Mouse (Mus musculus): ENCODE results near the gene Cracr2a.
A peak's percentile ranks its signal among the peaks of the same experiment; 100 is the strongest.

Cracr2a gene

DNA sequence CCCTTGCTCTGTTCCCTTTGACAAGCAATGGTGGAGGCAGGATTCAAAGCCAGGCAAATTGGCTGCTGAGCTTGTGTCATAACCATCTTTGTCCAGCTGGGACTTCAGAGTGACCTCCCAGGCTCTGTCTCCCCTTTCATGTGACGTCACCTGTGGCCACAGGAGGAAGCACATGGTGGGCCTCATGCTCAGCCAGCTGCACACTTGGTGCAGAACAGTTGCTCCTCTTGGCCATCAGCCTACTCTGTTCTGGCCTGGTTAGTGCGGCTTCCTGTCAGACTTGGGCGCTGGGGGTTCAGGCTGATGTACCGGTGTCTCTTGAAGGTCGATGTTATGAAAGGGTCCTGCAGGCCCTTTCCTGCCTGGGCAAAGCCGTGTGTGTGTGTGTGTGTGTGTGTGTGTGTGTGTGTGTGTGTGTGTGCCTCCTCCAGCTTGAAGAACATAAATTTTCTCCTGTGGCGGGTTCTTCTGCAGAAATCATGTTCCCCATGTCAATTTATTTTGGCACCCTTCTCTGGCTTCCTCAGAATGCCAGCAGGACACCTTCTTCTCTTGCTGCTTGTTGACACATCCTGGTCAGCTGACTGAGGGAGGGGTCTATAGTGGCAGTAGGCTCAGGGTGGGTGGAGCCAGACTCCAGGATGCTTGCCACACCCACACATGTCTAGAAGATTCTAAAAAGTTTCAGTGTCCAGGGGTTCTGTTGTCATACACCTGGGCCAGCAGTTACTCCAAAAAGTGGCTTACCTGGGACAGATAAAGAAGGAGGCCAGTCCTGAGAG is 5.0 kb downstream of the Cracr2a start:
- DNase-seq (ENCODE audit: low read depth, low spot score): no peak

GRCm38 (mm10) chr6:127571849-127572550 is 10.9 kb downstream of the Cracr2a start:
- DNase-seq (ENCODE audit: low read depth, low spot score): no peak

DNA sequence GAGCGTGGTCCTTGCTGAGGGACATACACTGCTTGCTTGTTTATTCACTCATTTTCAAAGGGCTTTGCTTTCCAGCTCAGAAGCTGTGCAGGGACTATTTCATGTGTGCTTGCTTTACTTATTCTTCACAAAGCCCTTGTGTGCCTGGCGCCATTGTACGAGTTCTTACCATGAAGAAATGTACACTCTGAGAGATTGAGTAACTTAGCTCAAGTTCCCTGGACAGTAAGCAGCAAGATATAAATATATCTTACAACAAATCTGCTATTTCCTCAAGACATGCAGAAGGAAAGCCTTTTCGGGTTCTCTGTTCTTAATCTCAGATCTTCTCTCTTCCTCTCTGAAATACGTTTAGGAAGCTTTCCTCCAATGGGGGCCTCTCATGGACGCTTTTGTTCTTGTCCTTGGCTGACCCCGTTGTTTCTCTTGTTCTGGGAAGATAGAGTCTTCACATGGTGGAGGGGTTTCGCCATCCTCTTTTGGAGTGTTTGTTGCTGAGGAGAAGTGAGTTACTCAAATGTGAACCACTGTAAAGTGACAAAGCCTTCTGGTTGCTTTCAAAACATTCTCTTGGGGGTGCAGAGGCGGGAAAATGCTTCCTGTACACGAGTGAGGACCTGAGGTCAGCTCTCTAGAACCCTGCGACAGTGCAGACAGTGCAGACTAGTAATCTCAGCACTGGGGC is 12.8 kb downstream of the Cracr2a start:
- no peak for DNase-seq (ENCODE audit: low read depth, low spot score)

DNA sequence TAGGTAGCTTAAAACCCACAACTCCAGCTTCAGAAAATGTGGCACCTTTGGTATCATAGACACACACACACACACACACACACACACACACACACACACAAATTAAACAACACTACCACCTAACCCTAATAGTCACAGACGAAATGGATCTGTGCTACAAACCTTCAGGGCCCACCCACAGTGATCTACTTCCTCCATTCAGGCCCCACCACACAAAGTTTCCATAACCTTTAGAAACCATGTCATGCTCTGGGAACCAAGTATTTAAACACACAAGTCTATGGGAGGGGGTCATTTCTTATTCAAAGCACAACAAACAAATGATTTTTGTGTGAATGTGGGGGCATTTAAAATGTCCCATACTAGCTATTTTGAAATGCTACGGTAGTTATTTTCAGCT is 14.1 kb downstream of the Cracr2a start:
- no peak for DNase-seq (ENCODE audit: low read depth, low spot score)

DNA sequence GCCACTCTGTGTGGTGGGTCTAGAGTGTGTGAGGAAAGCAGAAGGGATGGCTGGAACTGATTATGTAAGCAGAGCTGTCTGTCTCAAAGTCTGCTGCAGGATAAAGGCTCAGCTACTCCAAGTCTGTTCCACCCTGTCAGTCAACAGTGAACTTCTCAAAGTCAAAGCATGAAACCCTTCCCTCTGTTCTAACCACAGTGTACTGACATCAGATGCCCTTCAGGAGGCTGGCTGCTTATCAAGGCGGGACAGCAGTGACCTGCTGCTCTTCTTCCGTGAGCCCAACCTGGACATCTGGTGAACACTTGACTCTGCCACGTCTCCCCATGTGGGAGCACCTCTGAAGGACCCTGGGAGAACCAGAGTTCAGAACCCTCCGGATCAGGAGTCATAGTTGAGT is 16.6 kb downstream of the Cracr2a start:
- no peak for DNase-seq (ENCODE audit: low read depth, low spot score)

- DNase-seq (ENCODE audit: low read depth, low spot score): no peak
Observed at GRCm38 (mm10) chr6:127578316-127578715, 17.2 kb downstream of the Cracr2a start.

DNA sequence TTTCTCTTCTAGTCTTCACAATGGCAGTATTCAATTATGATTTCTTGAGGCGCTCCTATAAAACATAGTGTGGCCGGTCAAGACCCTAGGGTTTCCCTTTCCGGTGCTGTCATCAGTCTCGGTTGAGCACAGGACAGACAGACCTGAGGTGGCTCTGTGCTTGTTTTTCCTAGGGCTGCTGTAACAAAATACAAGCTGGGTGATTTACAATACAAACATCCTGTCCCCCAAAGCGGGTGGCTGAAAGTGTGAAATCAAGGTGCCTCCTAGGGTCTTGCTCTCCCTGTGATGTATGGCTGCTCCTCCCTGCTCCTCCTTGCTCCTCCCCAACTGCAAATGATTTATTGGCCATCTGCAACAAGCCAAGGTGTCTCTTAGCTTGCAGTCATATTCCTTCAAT is 17.7 kb downstream of the Cracr2a start:
- DNase-seq (ENCODE audit: low read depth, low spot score): no peak

GRCm38 (mm10) chr6:127581915-127582314 is 20.8 kb downstream of the Cracr2a start:
- DNase-seq (ENCODE audit: low read depth, low spot score): no peak

GRCm38 (mm10) chr6:127582391-127583176 is 21.4 kb downstream of the Cracr2a start:
- DNase-seq (ENCODE audit: low read depth, low spot score): peak; percentile 50

GRCm38 (mm10) chr6:127591467-127591866 is 30.3 kb downstream of the Cracr2a start:
- no peak for DNase-seq (ENCODE audit: low read depth, low spot score)

DNA sequence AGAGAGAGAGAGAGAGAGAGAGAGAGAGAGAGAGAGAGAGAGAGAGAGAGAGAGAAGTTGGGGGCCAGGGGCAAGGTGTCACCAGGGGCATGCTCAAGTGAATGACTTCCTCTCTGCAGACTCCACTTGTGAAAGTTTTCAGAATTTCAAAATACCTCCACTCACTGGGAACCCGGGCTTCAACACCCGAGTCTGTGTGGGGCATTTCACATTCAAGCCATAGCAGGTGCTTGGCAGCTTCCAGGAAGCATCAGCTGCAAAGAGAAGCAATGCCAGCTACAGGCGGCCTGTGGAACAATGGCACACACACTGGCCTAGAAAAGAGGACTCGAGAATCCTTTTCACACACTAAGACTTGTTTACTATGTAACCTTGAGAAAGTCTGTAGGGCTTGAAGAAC is 32.3 kb downstream of the Cracr2a start:
- no peak for DNase-seq (ENCODE audit: low read depth, low spot score)

DNA sequence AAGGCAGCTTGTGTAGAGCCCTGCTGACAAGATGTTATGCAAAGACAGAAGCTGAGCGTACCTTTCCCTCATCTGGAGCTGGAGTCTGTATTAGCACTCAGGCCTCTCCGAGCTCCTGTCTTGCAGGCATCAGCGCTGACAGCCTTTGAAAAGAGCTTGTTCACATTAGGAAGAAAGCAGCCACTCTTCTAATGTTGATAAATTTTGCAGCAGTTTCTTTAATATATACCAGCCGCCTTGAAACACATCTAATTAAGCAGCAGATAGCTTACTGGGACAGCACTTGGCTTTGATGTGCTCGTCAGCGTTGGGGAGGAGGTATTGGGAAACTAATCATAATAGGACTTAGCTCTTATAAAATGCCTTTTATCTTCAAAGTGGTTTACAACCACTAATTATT is 38.1 kb downstream of the Cracr2a start:
- no peak for DNase-seq (ENCODE audit: low read depth, low spot score)

DNA sequence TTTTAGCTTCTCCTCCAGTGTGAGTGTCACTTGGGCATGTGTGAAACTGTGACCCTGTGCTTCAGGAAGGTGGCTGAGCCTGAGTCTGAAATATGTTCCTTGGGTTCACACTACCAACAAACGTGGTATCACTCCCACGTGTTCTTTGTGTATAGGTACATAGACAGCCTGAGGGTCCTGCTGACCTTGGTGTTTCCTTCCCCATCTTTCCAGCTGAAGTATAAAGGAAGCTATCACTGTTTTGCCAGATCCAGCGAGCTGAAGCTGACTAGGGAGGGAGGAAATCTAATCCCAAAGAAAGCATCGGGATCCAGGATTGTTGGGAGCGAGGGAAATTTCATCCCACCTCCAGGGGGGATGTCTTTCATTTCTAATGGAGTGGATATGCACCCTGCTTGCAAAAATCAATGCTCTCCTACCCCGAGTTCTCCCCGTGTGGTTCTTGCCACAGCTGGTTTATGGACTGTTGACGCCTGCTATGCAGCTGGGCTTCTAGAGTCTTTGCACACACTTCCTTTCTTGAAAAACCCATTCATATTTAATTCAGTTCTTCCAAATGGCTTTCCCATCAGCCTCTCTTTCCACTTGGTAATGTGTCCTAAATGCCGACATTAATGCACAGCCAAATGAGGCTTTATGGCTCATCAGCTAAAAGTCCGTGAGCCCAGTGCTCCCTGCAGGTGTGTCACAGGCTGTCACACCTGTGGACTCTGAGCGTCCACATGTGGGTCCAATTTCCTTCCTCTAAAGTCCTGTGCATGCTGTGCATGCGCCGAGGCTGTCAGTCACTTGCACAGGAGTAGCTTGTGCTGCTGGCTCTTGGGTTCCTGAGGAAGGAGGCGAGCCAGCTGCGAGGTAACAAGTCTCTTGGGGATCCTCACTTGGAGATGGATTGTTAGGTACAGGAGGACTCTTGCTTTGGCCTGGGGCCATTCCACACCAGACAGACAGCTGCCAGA is 44.2 kb downstream of the Cracr2a start:
- no peak for DNase-seq (ENCODE audit: low read depth, low spot score)

GRCm38 (mm10) chr6:127609673-127610072 is 48.5 kb downstream of the Cracr2a start:
- no peak for DNase-seq (ENCODE audit: low read depth, low spot score)

GRCm38 (mm10) chr6:127611216-127611615 is 50.1 kb downstream of the Cracr2a start:
- DNase-seq (ENCODE audit: low read depth, low spot score): no peak

- DNase-seq (ENCODE audit: low read depth, low spot score): peak; percentile 82
Observed at GRCm38 (mm10) chr6:127614083-127614984, 53.2 kb downstream of the Cracr2a start.

GRCm38 (mm10) chr6:127616623-127617022 is 55.5 kb downstream of the Cracr2a start:
- no peak for DNase-seq (ENCODE audit: low read depth, low spot score)

- DNase-seq (ENCODE audit: low read depth, low spot score): peak; percentile 28
Observed at GRCm38 (mm10) chr6:127617258-127618025, 56.3 kb downstream of the Cracr2a start.

- no peak for DNase-seq (ENCODE audit: low read depth, low spot score)
Observed at GRCm38 (mm10) chr6:127618686-127619085, 57.5 kb downstream of the Cracr2a start.
